14 mouse cellular contexts compared by ENCODE assay signal in the genomic region with DNA sequence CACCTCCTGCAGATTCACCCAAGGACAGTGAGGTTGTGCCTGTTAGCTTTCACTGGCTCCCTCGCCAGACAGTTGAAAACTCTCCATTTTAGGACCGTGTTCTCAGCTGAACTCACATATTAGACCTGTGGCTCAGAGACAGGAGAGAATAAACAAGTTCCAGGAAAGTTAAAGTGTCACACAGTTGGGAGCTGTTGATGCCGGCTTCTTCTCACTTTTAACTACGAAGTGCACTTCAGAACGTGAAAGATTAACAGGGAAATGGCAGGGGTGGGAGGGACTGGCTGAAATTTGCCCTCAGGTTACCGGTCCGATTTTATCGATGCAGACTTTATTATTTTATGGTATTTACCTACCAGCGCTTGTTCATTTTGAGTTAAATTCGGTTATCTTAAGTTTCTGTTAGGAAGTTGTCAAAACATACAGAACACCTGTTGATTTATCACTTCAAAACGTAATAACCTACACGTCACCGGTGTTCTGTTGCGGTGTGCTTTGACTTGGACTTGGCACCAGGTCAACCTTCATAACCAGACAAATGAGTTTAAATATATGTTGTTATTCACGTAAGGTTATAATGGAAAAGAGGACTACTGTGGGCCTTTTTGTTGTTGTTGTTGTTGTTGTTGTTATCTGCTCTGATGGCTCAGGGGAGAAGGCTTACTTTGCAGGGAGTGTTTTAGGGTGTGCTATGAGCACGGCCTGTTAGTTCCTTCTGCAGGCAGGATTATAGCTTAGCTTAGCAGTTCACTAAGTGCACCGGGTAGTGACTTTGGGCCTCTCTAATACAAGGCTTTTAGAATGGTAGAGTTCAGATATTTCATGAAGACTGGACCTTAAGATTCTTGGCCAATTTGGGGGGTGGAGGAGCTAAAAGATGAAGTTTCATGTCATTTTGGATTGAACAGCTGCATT. TPM values are rescaled to one million over a fixed set of nuclear protein-coding genes. Genes with fewer than 3 reads are reported as not detected.
DNase-seq lines count a peak whose midpoint lies in the region; ATAC-seq lines count a peak whose summit lies in the region.
"Had no signal": no experiment of that assay in that cellular context is flagged by ENCODE, and none has a peak within 500 bp of the region (broad histone marks: within the 10 kb centered on the region; RNA-seq: fewer than 3 reads in every experiment).

No protein-coding gene starts in this region.

- H3K9me3 ChIP-seq in lung, embryonic 16.5 days (ENCODE audit: control insufficient read depth, low read length), result no peaks in the 10 kb centered on the region
- H3K9me3 ChIP-seq: forebrain, embryonic 15.5 days; heart, embryonic 15.5 days; hindbrain, embryonic 13.5 days; liver, embryonic 15.5 days had no signal

- H3K36me3 ChIP-seq in lung, embryonic 16.5 days (ENCODE audit: control insufficient read depth, insufficient read depth, low read length), result no peaks in the 10 kb centered on the region
- H3K36me3 ChIP-seq: forebrain, embryonic 15.5 days; heart, embryonic 15.5 days; hindbrain, embryonic 13.5 days; liver, embryonic 15.5 days had no signal

- peak overlapping the region; percentile 60 for H3K27ac ChIP-seq in lung, embryonic 16.5 days (ENCODE audit: low read length)
- H3K27ac ChIP-seq: liver, embryonic 15.5 days had no signal

- WGBS in lung, embryonic 16.5 days, result 39% methylated on average over 17 of the region's 17 CpGs

- H3K27me3 ChIP-seq in lung, embryonic 16.5 days (ENCODE audit: control insufficient read depth, insufficient read depth, low read depth, low read length), result no peaks in the 10 kb centered on the region
- H3K27me3 ChIP-seq: forebrain, embryonic 15.5 days; heart, embryonic 15.5 days; hindbrain, embryonic 13.5 days; liver, embryonic 15.5 days had no signal

- no peak overlapping the region for H3K4me3 ChIP-seq in lung, embryonic 16.5 days (ENCODE audit: low read length)
- H3K4me3 ChIP-seq: forebrain, embryonic 15.5 days; heart, embryonic 15.5 days; hindbrain, embryonic 13.5 days; liver, embryonic 15.5 days; myocyte had no signal

- no peak for ATAC-seq in lung, embryonic 16.5 days (ENCODE audit: low read depth)
- ATAC-seq in erythroid progenitor cell, adult 5-6 weeks (replicated peaks; ENCODE audit: low FRiP score, poor library complexity, severe bottlenecking), result no peak

- H3K4me1 ChIP-seq in lung, embryonic 16.5 days (replicated peaks; ENCODE audit: control insufficient read depth, insufficient read depth, low read length), result peaks cover 67% of the 10 kb centered on the region

- peak overlapping the region; percentile 44 for H3K4me2 ChIP-seq in lung, embryonic 16.5 days (ENCODE audit: low read depth, low read length)
- H3K4me2 ChIP-seq: forebrain, embryonic 15.5 days; heart, embryonic 15.5 days; hindbrain, embryonic 13.5 days; liver, embryonic 15.5 days had no signal

- DNase-seq in lung, postnatal 36 days, result no peak
- DNase-seq in kidney, adult 18-20 months, result peak; percentile 66
- peak; percentile 51 for DNase-seq in kidney, postnatal 10 days
- peak; percentile 72 for DNase-seq in yolk sac, embryonic 10.5 days (ENCODE audit: low spot score)
- DNase-seq in heart, postnatal 36 days, result no peak
- DNase-seq: cerebellum, adult 11 months; gastrocnemius, postnatal 14 days had no signal

- intact Hi-C loops in heart, postnatal 36 days (cut with DNase I), result no loop called here

- H3K9ac ChIP-seq in lung, embryonic 16.5 days (ENCODE audit: low read length), result no peak overlapping the region
- H3K9ac ChIP-seq: forebrain, embryonic 15.5 days; heart, embryonic 15.5 days; hindbrain, embryonic 13.5 days; liver, embryonic 15.5 days had no signal

RNA-seq across cellular contexts. Expression of a gene that starts 49.9 kb away (rescaled TPM):
- polyA plus RNA-seq in lung, embryonic 16.5 days (2015; fragmentation: Nextera tagmentation; extraction: Ambion mirVana), result 17.8 and 18.7 TPM in 2 replicates
- total RNA-seq in heart, postnatal 36 days (2021), result 1 to 10 TPM; 5.7 to 6.5 TPM
- total RNA-seq in erythroid progenitor cell, adult 5-6 weeks (2015; ENCODE audit: low replicate concordance), result not detected in 2 replicates
- total RNA-seq in erythroid progenitor cell, adult 5-6 weeks (2017; ENCODE audit: low replicate concordance), result 2.8 TPM in 1 of 2 replicates, not detected in the other

Comparison
In these comparisons a context has a peak if more than half of its experiments do, and no peak if none do; other contexts are left out.
1. DNase-seq: peak in kidney, adult 18-20 months (single experiment), kidney, postnatal 10 days (single experiment) and yolk sac, embryonic 10.5 days (single experiment); none in lung, postnatal 36 days (single experiment) and heart, postnatal 36 days (0 of 2).